Mouse (Mus musculus) large intestine, adult 2 months (tissue): ENCODE data around the gene Ndufb10. TPM values are rescaled to one million over a fixed set of nuclear protein-coding genes. Genes with fewer than 3 reads are reported as not detected.
"Not testable (repeated sequence)": the region's sequence is repeated elsewhere in the genome, so short reads cannot be mapped to it uniquely, and the experiment has no call there.

Source experiments
- DNase-seq: peaks from one replicate; pipeline ENCODE4 v3.0.0-alpha.2; 2012; ENCODE audit warnings: low read depth, low spot score
- WGBS: fragments of 180-500 bp; shearing (Covaris S2); methylation state at CpG from one replicate; pipeline ENCODE4 v1.1.7; 2018; 5-methylcytosine and 5-hydroxymethylcytosine counted together
- polyA plus RNA-seq: library from polyadenylated mRNA; depleted of rRNA; stranded (reverse); fragments of >200 nt; gene quantifications from 2 replicates; pipeline ENCODE4 v1.2.3, GENCODE M21; 2012

Gene Ndufb10
- polyA plus RNA-seq, 1 experiment: 371 TPM

GRCm38 (mm10) chr17:24736330-24737051, 12.2 kb upstream of the Ndufb10 start, which contains the start of gene Msrb1:
TSS of gene Msrb1 (plus strand) at chr17:24736642.
- peak; percentile 100 for DNase-seq
- 2% methylated on average over 29 of the region's 29 CpGs for WGBS

- DNase-seq: no peak
- WGBS: 90% methylated on average over 7 of the region's 7 CpGs
Observed at GRCm38 (mm10) chr17:24735446-24735845, 11.2 kb upstream of the Ndufb10 start.

GRCm38 (mm10) chr17:24734513-24734912, 10.2 kb upstream of the Ndufb10 start:
- 82% methylated on average over 1 of the region's 1 CpGs for WGBS

GRCm38 (mm10) chr17:24733434-24734050, 9.3 kb upstream of the Ndufb10 start:
- 88% methylated on average over 21 of the region's 21 CpGs for WGBS
- DNase-seq: no peak

More at GRCm38 (mm10) chr17:24734513-24734912, 10.2 kb upstream of the Ndufb10 start:
- DNase-seq: no peak

- DNase-seq: no peak
- 83% methylated on average over 12 of the region's 12 CpGs for WGBS
Observed at GRCm38 (mm10) chr17:24732233-24732935, 8.1 kb upstream of the Ndufb10 start.

GRCm38 (mm10) chr17:24730787-24731186, 6.5 kb upstream of the Ndufb10 start:
- no peak for DNase-seq
- 81% methylated on average over 14 of the region's 14 CpGs for WGBS

GRCm38 (mm10) chr17:24729067-24729466, 4.8 kb upstream of the Ndufb10 start:
- DNase-seq: no peak
- WGBS: 59% methylated on average over 6 of the region's 6 CpGs

GRCm38 (mm10) chr17:24728184-24728583, 3.9 kb upstream of the Ndufb10 start:
- 66% methylated on average over 17 of the region's 17 CpGs for WGBS
- DNase-seq: no peak

GRCm38 (mm10) chr17:24727618-24728017, 3.3 kb upstream of the Ndufb10 start, which contains the start of gene Rpl3l:
TSS of gene Rpl3l (plus strand) at chr17:24727820.
- DNase-seq: no peak
- 61% methylated on average over 2 of the region's 2 CpGs for WGBS

- no peak for DNase-seq
- 71% methylated on average over 3 of the region's 3 CpGs for WGBS
Observed at GRCm38 (mm10) chr17:24725637-24726390, 1.5 kb upstream of the Ndufb10 start.

GRCm38 (mm10) chr17:24723881-24724180, 447 bp downstream of the Ndufb10 start:
- DNase-seq: no peak
- WGBS: 0% methylated on average over 15 of the region's 15 CpGs

- WGBS: under 1% methylated on average over 12 of the region's 12 CpGs
- DNase-seq: no peak
Observed at GRCm38 (mm10) chr17:24723122-24723880, 977 bp downstream of the Ndufb10 start.

- DNase-seq: no peak
- WGBS: 19% methylated on average over 13 of the region's 13 CpGs
Observed at GRCm38 (mm10) chr17:24722220-24722924, 1.9 kb downstream of the Ndufb10 start.

- WGBS: 29% methylated on average over 7 of the region's 7 CpGs
- not testable (repeated sequence) for DNase-seq
Observed at GRCm38 (mm10) chr17:24721383-24721955, 2.8 kb downstream of the Ndufb10 start.

- WGBS: under 1% methylated on average over 11 of the region's 11 CpGs
Observed at GRCm38 (mm10) chr17:24720616-24721015, 3.7 kb downstream of the Ndufb10 start.

GRCm38 (mm10) chr17:24719494-24720222, 4.6 kb downstream of the Ndufb10 start:
- WGBS: under 1% methylated on average over 61 of the region's 61 CpGs
- DNase-seq: peak; percentile 79

More at GRCm38 (mm10) chr17:24720616-24721015, 3.7 kb downstream of the Ndufb10 start:
- not testable (repeated sequence) for DNase-seq

GRCm38 (mm10) chr17:24718938-24719337, 5.3 kb downstream of the Ndufb10 start:
- WGBS: 40% methylated on average over 5 of the region's 5 CpGs

More at GRCm38 (mm10) chr17:24718938-24719337, 5.3 kb downstream of the Ndufb10 start:
- not testable (repeated sequence) for DNase-seq
